Mouse (Mus musculus) liver, postnatal 0 days (tissue): Measurements from ENCODE around the gene Tnip1. TPM values are rescaled to one million over a fixed set of nuclear protein-coding genes. Genes with fewer than 3 reads are reported as not detected.

ENCODE experiments used
- ATAC-seq: fragments of 200-750 bp; cut with Nextera tagmentation; 2 replicates; pipeline ENCODE4 v1.8.0; 2017; ENCODE audit warnings: mild to moderate bottlenecking, moderate library complexity
- DNase-seq: peaks from one replicate; pipeline ENCODE4 v3.0.0-alpha.2; 2016
- H3K27ac ChIP-seq: fragments of 300-500 bp; sonication (generic); 2 replicates; pipeline ENCODE4 v1.5.1; 2014; ENCODE audit warnings: antibody characterized with exemption, moderate library complexity, mild to moderate bottlenecking, low read depth
- H3K27me3 ChIP-seq: fragments of 300-500 bp; sonication (generic); 2 replicates; pipeline ENCODE4 v1.6.1; 2014; ENCODE audit warnings: low read length, control low read depth, mixed read lengths; ENCODE audit not compliant: insufficient read depth
- H3K36me3 ChIP-seq: fragments of 300-500 bp; sonication (generic); replicated peaks from 2 replicates; pipeline ENCODE4 v1.6.1; 2014; ENCODE audit warnings: mild to moderate bottlenecking, control low read depth, low read length, moderate library complexity, mixed read lengths; ENCODE audit not compliant: insufficient read depth
- H3K4me1 ChIP-seq: fragments of 300-500 bp; sonication (generic); 2 replicates; pipeline ENCODE4 v1.6.1; 2014; ENCODE audit warnings: antibody characterized with exemption, mild to moderate bottlenecking, control low read depth; ENCODE audit not compliant: insufficient read depth
- H3K4me2 ChIP-seq: fragments of 300-500 bp; sonication (generic); 2 replicates; pipeline ENCODE4 v1.6.1; 2014; ENCODE audit warnings: low read depth, mild to moderate bottlenecking, low read length, moderate library complexity, mixed read lengths
- H3K4me3 ChIP-seq: fragments of 300-500 bp; sonication (generic); 2 replicates; pipeline ENCODE4 v1.5.1; 2014; ENCODE audit warnings: low read depth, low read length
- H3K9ac ChIP-seq: fragments of 300-500 bp; sonication (generic); replicated peaks from 2 replicates; pipeline ENCODE4 v1.6.1; 2014; ENCODE audit warnings: mild to moderate bottlenecking, moderate library complexity
- H3K9me3 ChIP-seq: fragments of 300-500 bp; sonication (generic); 2 replicates; pipeline ENCODE4 v1.6.1; 2016; ENCODE audit warnings: mild to moderate bottlenecking, control low read depth, low read length, mixed read lengths
- CTCF ChIP-seq: sonication (generic); IDR thresholded peaks from 2 replicates; pipeline ENCODE4 v1.5.1; 2016; ENCODE audit warnings: antibody characterized with exemption, low read depth
- EP300 ChIP-seq: IDR thresholded peaks from 2 replicates; pipeline ENCODE4 v1.6.1; 2016; ENCODE audit warnings: antibody characterized with exemption, low read depth, mild to moderate bottlenecking
- whole genome bisulfite sequencing: fragments of 180-500 bp; shearing (Covaris S2); extraction: QIAGEN DNeasy Blood & Tissue Kit; methylation state at CpG from one replicate; pipeline ENCODE4 v1.1.7; 2014; ENCODE audit not compliant: insufficient replicate concordance; 5-methylcytosine and 5-hydroxymethylcytosine counted together
- polyA plus RNA-seq: library from polyadenylated mRNA; unstranded; fragments of >200 nt; fragmentation: Nextera tagmentation; extraction: Ambion mirVana; gene quantifications from 2 replicates; pipeline ENCODE4 v1.2.1, GENCODE M21; 2015

Gene Tnip1
- polyA plus RNA-seq, 1 experiment from 2014 or later = 5.2 TPM

GRCm38 (mm10) chr11:54885406-54885805, 77.3 kb downstream of the Tnip1 start:
- ATAC-seq = no peak
- H3K9me3 ChIP-seq = no peaks in the 10 kb centered on the region
- no peaks in the 10 kb centered on the region for H3K36me3 ChIP-seq
- TF ChIP-seq EP300 = no peak
- TF ChIP-seq CTCF = no peak
- no peak overlapping the region for H3K4me3 ChIP-seq
- no peak for DNase-seq
- 82% methylated on average over 2 of the region's 2 CpGs for WGBS
- H3K9ac ChIP-seq = no peak overlapping the region
- H3K27ac ChIP-seq = peak overlapping the region; percentile 77
- no peaks in the 10 kb centered on the region for H3K27me3 ChIP-seq
- H3K4me2 ChIP-seq = no peak overlapping the region
- peaks cover 20% of the 10 kb centered on the region for H3K4me1 ChIP-seq

- H3K27me3 ChIP-seq = no peaks in the 10 kb centered on the region
Observed at GRCm38 (mm10) chr11:54884937-54885336, 77.8 kb downstream of the Tnip1 start.

DNA sequence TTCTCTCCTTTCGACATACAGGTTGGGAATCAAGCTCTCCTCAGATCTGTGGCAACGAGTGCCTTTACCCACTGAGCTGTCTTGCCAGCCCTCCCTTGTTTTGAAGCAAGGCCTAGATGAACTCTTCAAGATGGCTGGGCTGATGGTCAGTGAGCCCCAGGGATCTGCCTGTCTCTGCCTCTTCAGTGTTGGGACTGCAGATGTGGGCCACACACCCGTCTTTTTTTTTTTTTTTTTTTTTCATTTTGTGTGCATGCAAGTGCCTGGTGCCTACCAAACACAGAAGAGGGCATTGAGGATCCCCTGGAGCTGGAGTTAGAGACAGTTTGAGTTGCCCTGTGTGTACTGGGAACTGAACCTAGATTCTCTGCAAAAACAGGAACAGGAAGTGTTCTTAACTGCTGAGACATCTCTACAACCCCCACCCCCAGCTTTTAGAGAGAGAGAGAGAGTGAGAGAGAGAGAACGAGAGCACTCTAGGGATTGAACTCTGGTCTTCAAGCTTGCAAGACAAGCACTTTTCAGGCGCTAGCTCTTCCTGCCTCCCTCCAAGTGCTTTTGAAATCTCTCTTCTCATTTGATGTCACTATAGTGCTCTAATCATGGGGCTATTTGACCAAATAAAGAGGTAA, 78.4 kb downstream of the Tnip1 start:
- H3K4me2 ChIP-seq = peak overlapping the region; percentile 12; the same call in 1 of the 2 replicates
- H3K9me3 ChIP-seq = no peaks in the 10 kb centered on the region
- peak overlapping the region; percentile 77 for H3K27ac ChIP-seq
- WGBS = 59% methylated on average over 5 of the region's 5 CpGs
- TF ChIP-seq EP300 (no peak), CTCF (no peak)
- H3K9ac ChIP-seq = no peak overlapping the region
- H3K4me3 ChIP-seq = no peak overlapping the region
- H3K4me1 ChIP-seq = peaks cover 20% of the 10 kb centered on the region
- peak; percentile 11; the same call in 1 of the 2 replicates for ATAC-seq
- no peaks in the 10 kb centered on the region for H3K36me3 ChIP-seq
- H3K27me3 ChIP-seq = no peaks in the 10 kb centered on the region
- no peak for DNase-seq

More at GRCm38 (mm10) chr11:54884937-54885336, 77.8 kb downstream of the Tnip1 start:
- WGBS = 21% methylated on average over 5 of the region's 5 CpGs
- H3K4me2 ChIP-seq = peak overlapping the region; percentile 12; the same call in 1 of the 2 replicates
- TF ChIP-seq CTCF (no peak), EP300 (peak; percentile 82)
- no peak overlapping the region for H3K9ac ChIP-seq
- peak overlapping the region; percentile 77 for H3K27ac ChIP-seq
- DNase-seq = peak; percentile 60
- peak; percentile 68 for ATAC-seq
- no peak overlapping the region for H3K4me3 ChIP-seq
- H3K36me3 ChIP-seq = no peaks in the 10 kb centered on the region
- no peaks in the 10 kb centered on the region for H3K9me3 ChIP-seq
- H3K4me1 ChIP-seq = peaks cover 20% of the 10 kb centered on the region

GRCm38 (mm10) chr11:54882671-54883070, 80.0 kb downstream of the Tnip1 start:
- H3K36me3 ChIP-seq = no peaks in the 10 kb centered on the region
- H3K4me2 ChIP-seq = no peak overlapping the region
- DNase-seq = peak; percentile 49
- no peak for ATAC-seq
- H3K27ac ChIP-seq = 0 out of 2 replicates have a peak overlapping the region, but pooled peaks have one; percentile 25
- WGBS = 49% methylated on average over 8 of the region's 8 CpGs
- TF ChIP-seq EP300 (0 out of 2 replicates have a peak, but pooled peaks have one; percentile 31), CTCF (peak; percentile 42)
- H3K27me3 ChIP-seq = no peaks in the 10 kb centered on the region
- H3K9me3 ChIP-seq = no peaks in the 10 kb centered on the region
- H3K9ac ChIP-seq = no peak overlapping the region
- peaks cover 20% of the 10 kb centered on the region for H3K4me1 ChIP-seq
- H3K4me3 ChIP-seq = no peak overlapping the region

GRCm38 (mm10) chr11:54881051-54881474, 81.7 kb downstream of the Tnip1 start:
- no peak for TF ChIP-seq CTCF
- peak; percentile 44 for TF ChIP-seq EP300
- no peaks in the 10 kb centered on the region for H3K27me3 ChIP-seq
- no peak overlapping the region for H3K4me3 ChIP-seq
- H3K4me2 ChIP-seq = no peak overlapping the region
- ATAC-seq = peak; percentile 86
- H3K36me3 ChIP-seq = no peaks in the 10 kb centered on the region
- peak overlapping the region; percentile 74 for H3K27ac ChIP-seq
- H3K9ac ChIP-seq = no peak overlapping the region
- no peaks in the 10 kb centered on the region for H3K9me3 ChIP-seq
- H3K4me1 ChIP-seq = peaks cover 20% of the 10 kb centered on the region
- DNase-seq = peak; percentile 34
- WGBS = 36% methylated on average over 2 of the region's 2 CpGs

- TF ChIP-seq CTCF (no peak), EP300 (no peak)
- H3K36me3 ChIP-seq = no peaks in the 10 kb centered on the region
Observed at GRCm38 (mm10) chr11:54879922-54880321, 82.8 kb downstream of the Tnip1 start.

More at GRCm38 (mm10) chr11:54879922-54880321, 82.8 kb downstream of the Tnip1 start:
- 50% methylated on average over 10 of the region's 10 CpGs for WGBS
- no peaks in the 10 kb centered on the region for H3K27me3 ChIP-seq
- ATAC-seq = no peak
- H3K9ac ChIP-seq = no peak overlapping the region
- H3K27ac ChIP-seq = no peak overlapping the region
- no peaks in the 10 kb centered on the region for H3K9me3 ChIP-seq
- no peak for DNase-seq
- peaks cover 14% of the 10 kb centered on the region for H3K4me1 ChIP-seq
- no peak overlapping the region for H3K4me3 ChIP-seq
- H3K4me2 ChIP-seq = no peak overlapping the region
